Mouse (Mus musculus) liver, postnatal 0 days (tissue): ENCODE measurements around the gene Aox1. TPM values are rescaled to one million over a fixed set of nuclear protein-coding genes. Genes with fewer than 3 reads are reported as not detected.
A peak's percentile ranks its signal among the peaks of the same experiment; 100 is the strongest.

Source experiments
- ATAC-seq: fragments of 200-750 bp; cut with Nextera tagmentation; 2 replicates; pipeline ENCODE4 v1.8.0; 2017; ENCODE audit warnings: mild to moderate bottlenecking, moderate library complexity
- DNase-seq: peaks from one replicate; pipeline ENCODE4 v3.0.0-alpha.2; 2016
- H3K27ac ChIP-seq: fragments of 300-500 bp; sonication (generic); 2 replicates; pipeline ENCODE4 v1.5.1; 2014; ENCODE audit warnings: antibody characterized with exemption, moderate library complexity, mild to moderate bottlenecking, low read depth
- H3K27me3 ChIP-seq: fragments of 300-500 bp; sonication (generic); 2 replicates; pipeline ENCODE4 v1.6.1; 2014; ENCODE audit warnings: low read length, control low read depth, mixed read lengths; ENCODE audit not compliant: insufficient read depth
- H3K36me3 ChIP-seq: fragments of 300-500 bp; sonication (generic); replicated peaks from 2 replicates; pipeline ENCODE4 v1.6.1; 2014; ENCODE audit warnings: mild to moderate bottlenecking, control low read depth, low read length, moderate library complexity, mixed read lengths; ENCODE audit not compliant: insufficient read depth
- H3K4me1 ChIP-seq: fragments of 300-500 bp; sonication (generic); 2 replicates; pipeline ENCODE4 v1.6.1; 2014; ENCODE audit warnings: antibody characterized with exemption, mild to moderate bottlenecking, control low read depth; ENCODE audit not compliant: insufficient read depth
- H3K4me2 ChIP-seq: fragments of 300-500 bp; sonication (generic); 2 replicates; pipeline ENCODE4 v1.6.1; 2014; ENCODE audit warnings: low read depth, mild to moderate bottlenecking, low read length, moderate library complexity, mixed read lengths
- H3K4me3 ChIP-seq: fragments of 300-500 bp; sonication (generic); 2 replicates; pipeline ENCODE4 v1.5.1; 2014; ENCODE audit warnings: low read depth, low read length
- H3K9ac ChIP-seq: fragments of 300-500 bp; sonication (generic); replicated peaks from 2 replicates; pipeline ENCODE4 v1.6.1; 2014; ENCODE audit warnings: mild to moderate bottlenecking, moderate library complexity
- H3K9me3 ChIP-seq: fragments of 300-500 bp; sonication (generic); 2 replicates; pipeline ENCODE4 v1.6.1; 2016; ENCODE audit warnings: mild to moderate bottlenecking, control low read depth, low read length, mixed read lengths
- CTCF ChIP-seq: sonication (generic); IDR thresholded peaks from 2 replicates; pipeline ENCODE4 v1.5.1; 2016; ENCODE audit warnings: antibody characterized with exemption, low read depth
- EP300 ChIP-seq: IDR thresholded peaks from 2 replicates; pipeline ENCODE4 v1.6.1; 2016; ENCODE audit warnings: antibody characterized with exemption, low read depth, mild to moderate bottlenecking
- WGBS: fragments of 180-500 bp; shearing (Covaris S2); extraction: QIAGEN DNeasy Blood & Tissue Kit; methylation state at CpG from one replicate; pipeline ENCODE4 v1.1.7; 2014; ENCODE audit not compliant: insufficient replicate concordance; 5-methylcytosine and 5-hydroxymethylcytosine counted together
- polyA plus RNA-seq: library from polyadenylated mRNA; unstranded; fragments of >200 nt; fragmentation: Nextera tagmentation; extraction: Ambion mirVana; gene quantifications from 2 replicates; pipeline ENCODE4 v1.2.1, GENCODE M21; 2015

The Aox1 gene
- polyA plus RNA-seq, 1 experiment from 2014 or later: 0.42 TPM

DNA sequence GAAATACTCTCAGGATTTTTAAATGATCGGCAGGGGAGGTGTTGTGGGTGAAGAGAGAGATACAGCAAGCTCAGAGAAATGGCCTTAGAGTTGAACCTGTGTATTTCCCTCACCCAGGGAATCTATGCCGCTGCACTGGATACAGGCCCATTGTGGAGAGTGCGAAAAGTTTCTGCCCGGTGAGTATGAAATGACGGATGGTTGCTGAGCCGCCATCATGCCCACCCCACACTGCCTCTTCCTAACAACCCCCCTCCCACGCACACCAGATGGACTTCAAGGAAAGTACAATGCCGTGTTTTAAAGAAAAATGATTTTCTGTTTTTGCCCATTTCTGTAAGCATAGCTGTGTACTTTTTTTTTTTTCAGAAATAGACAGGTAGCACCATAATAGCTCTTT, 95.2 kb downstream of the Aox1 start:
- H3K27ac ChIP-seq: no peak overlapping the region
- no peaks in the 10 kb centered on the region for H3K27me3 ChIP-seq
- H3K36me3 ChIP-seq: 0 out of 2 replicates have a peak, but pooled peaks cover 3% of the 10 kb centered on the region
- ATAC-seq (no peak), DNase-seq (no peak)
- no peak overlapping the region for H3K4me3 ChIP-seq
- 81% methylated on average over 8 of the region's 8 CpGs for WGBS
- no peaks in the 10 kb centered on the region for H3K9me3 ChIP-seq
- no peak overlapping the region for H3K9ac ChIP-seq
- TF ChIP-seq EP300 (no peak), CTCF (no peak)
- H3K4me2 ChIP-seq: no peak overlapping the region
- no peaks in the 10 kb centered on the region for H3K4me1 ChIP-seq

DNA sequence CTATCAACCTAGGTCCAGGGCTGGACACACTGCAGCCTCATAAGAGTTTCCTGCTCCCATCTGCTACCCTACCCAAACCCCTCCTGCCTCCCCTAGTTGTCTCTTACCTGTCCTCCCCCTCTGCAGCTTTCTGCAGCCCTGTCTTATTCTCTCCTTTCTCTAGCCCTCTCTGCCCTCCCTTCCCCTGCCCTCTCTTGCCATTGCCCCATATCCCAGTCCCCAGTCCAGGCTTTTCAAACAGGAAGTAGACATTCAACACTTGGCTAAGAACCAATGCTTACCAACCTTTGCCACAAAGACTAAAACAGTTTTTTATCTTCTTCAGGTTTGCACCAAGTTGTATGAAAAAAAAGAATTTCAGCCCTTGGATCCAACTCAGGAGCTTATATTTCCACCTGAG, 108.2 kb downstream of the Aox1 start:
- H3K9me3 ChIP-seq: peaks cover 3% of the 10 kb centered on the region
- no peaks in the 10 kb centered on the region for H3K4me1 ChIP-seq
- H3K4me3 ChIP-seq: no peak overlapping the region
- H3K9ac ChIP-seq: no peak overlapping the region
- DNase-seq (no peak), ATAC-seq (0 out of 2 replicates have a peak, but pooled peaks have one; percentile 45)
- no peak overlapping the region for H3K27ac ChIP-seq
- H3K36me3 ChIP-seq: no peaks in the 10 kb centered on the region
- no peak overlapping the region for H3K4me2 ChIP-seq
- no peaks in the 10 kb centered on the region for H3K27me3 ChIP-seq
- no peak for TF ChIP-seq CTCF
- no peak for TF ChIP-seq EP300

DNA sequence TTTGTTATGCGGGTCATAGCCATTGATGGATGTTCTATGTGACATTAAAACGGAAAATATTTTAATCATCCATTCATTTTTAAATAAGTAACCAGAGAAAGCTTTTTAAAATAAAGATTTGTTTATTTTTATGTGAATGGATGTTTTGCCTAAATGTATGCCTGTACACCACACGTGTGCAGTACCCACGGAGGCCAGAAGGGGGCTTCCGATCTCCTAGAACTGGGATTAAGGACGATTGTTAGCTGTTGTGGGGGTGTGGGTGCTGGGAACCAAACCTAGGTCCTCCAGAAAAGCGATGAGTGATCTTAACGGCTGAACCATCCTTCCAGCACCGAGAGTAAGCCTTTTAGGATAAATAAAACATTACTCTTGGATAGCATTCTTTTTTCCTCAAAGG, 109.3 kb downstream of the Aox1 start:
- TF ChIP-seq CTCF: peak; percentile 31
- no peak for TF ChIP-seq EP300
- no peaks in the 10 kb centered on the region for H3K27me3 ChIP-seq
- no peaks in the 10 kb centered on the region for H3K36me3 ChIP-seq
- H3K9ac ChIP-seq: no peak overlapping the region
- H3K27ac ChIP-seq: no peak overlapping the region
- peaks cover 3% of the 10 kb centered on the region for H3K9me3 ChIP-seq
- DNase-seq: no peak
- WGBS: 80% methylated on average over 9 of the region's 9 CpGs
- no peak overlapping the region for H3K4me3 ChIP-seq
- no peak overlapping the region for H3K4me2 ChIP-seq
- no peak for ATAC-seq
- no peaks in the 10 kb centered on the region for H3K4me1 ChIP-seq

DNA sequence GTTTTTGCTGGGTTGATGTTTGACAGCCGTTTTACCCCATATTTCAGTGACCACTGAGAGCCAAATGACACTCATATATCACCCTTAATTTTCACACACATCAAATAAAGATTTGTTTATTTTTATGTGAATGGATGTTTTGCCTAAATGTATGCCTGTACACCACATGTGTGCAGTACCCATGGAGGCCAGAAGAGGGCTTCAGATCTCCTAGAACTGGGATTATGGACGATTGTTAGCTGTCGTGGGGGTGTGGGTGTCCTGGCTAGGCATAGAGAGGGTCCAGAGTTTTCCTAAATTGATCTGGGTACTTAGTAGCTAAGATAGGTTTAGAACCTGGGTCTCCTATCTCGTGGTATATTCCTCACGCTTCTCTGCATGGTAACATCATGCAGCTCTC, 110.9 kb downstream of the Aox1 start:
- no peak overlapping the region for H3K4me3 ChIP-seq
- ATAC-seq (no peak), DNase-seq (no peak)
- no peak overlapping the region for H3K4me2 ChIP-seq
- no peaks in the 10 kb centered on the region for H3K4me1 ChIP-seq
- no peaks in the 10 kb centered on the region for H3K27me3 ChIP-seq
- H3K9ac ChIP-seq: no peak overlapping the region
- H3K27ac ChIP-seq: no peak overlapping the region
- no peaks in the 10 kb centered on the region for H3K36me3 ChIP-seq
- 80% methylated on average over 5 of the region's 5 CpGs for WGBS
- no peak for TF ChIP-seq EP300
- TF ChIP-seq CTCF: peak; percentile 22; the same call in 1 of the 2 replicates
- peaks cover 3% of the 10 kb centered on the region for H3K9me3 ChIP-seq

DNA sequence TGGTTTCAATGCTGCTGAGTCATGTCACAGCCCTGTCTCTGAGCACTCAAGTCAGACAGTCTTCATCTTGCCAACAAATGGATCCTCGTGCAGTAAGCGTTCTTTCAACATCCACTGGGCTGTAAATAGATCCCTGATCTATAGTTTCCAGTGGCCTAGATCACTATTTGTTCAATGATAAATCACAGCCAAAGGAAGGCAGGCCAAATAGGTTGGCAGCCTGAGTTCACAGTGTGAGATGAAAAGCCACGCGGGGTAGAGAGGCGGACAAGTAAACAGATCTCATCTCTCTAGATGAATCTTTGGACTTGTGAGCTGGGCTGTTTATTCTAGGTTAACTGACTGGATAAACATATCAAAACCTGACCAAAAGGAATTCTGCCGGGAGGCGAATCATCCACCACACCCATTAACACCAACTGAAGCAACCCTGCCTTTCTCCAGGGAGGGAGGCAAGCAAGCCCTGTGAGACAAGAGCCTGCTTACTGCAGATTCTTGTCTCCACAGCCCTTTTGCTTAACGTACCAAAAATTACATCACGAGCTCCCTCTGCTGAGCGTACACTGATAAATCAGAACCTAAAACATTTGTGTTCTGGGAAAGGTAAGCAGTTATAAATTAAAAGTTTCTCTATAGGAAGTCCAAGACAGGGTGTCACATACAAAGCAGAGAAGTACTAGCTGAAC, 114.8 kb downstream of the Aox1 start:
- Histone ChIP-seq H3K4me2 (0 out of 2 replicates have a peak overlapping the region, but pooled peaks have one; percentile 26), H3K9me3 (no peaks in the 10 kb centered on the region), H3K4me1 (no peaks in the 10 kb centered on the region), H3K36me3 (no peaks in the 10 kb centered on the region), H3K9ac (no peak overlapping the region), H3K4me3 (no peak overlapping the region), H3K27ac (peak overlapping the region; percentile 87), H3K27me3 (no peaks in the 10 kb centered on the region)
- WGBS: 58% methylated on average over 10 of the region's 10 CpGs
- ATAC-seq (peak; percentile 97), DNase-seq (peak; percentile 45)
- TF ChIP-seq EP300: peak; percentile 49; the same call in 1 of the 2 replicates
- TF ChIP-seq CTCF: peak; percentile 38; the same call in 1 of the 2 replicates

DNA sequence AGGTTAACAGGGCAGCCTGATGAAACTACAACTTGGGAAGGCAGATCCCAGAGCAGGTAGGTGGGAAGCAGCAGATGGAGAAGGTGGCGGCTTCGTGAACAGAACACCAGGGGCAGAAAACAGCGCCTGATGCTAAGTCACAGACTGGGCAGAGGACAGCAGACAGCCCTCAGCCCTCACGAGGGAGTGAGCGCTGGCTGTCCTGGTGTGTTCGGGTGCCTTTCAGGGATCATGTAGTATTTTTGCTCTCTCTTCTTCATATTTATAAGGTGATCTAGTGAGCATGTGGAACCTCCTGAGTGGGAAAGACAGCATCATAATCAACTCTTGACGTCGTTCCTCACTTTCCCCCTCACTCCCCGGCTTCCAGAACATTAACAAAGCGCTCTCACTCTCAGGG, 116.3 kb downstream of the Aox1 start:
- Histone ChIP-seq H3K4me1 (no peaks in the 10 kb centered on the region), H3K9ac (no peak overlapping the region), H3K4me3 (no peak overlapping the region), H3K27me3 (no peaks in the 10 kb centered on the region), H3K4me2 (no peak overlapping the region), H3K36me3 (no peaks in the 10 kb centered on the region), H3K9me3 (no peaks in the 10 kb centered on the region), H3K27ac (no peak overlapping the region)
- 77% methylated on average over 10 of the region's 10 CpGs for WGBS
- DNase-seq: no peak
- TF ChIP-seq CTCF: no peak
- TF ChIP-seq EP300: no peak
- no peak for ATAC-seq

DNA sequence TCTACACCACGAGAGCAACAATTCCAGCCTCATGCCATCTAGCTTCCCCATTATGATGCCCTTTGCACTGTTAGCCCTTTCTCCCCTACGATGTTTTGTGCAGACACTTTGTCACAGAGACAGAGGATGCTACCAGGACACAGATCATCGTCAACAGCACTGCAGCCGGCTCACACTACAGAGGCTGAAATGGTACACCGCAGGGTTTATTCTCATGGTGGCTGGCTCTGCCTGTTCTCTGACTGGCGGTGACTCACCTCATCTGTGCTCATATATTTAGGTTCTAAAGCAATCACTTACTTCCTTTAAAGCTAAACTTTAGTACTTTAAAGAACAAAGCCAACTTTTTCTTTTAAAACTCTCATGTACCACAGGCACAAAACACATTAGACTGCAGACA, 118.0 kb downstream of the Aox1 start:
- H3K36me3 ChIP-seq: no peaks in the 10 kb centered on the region
- ATAC-seq (no peak), DNase-seq (no peak)
- no peak overlapping the region for H3K9ac ChIP-seq
- no peaks in the 10 kb centered on the region for H3K9me3 ChIP-seq
- H3K4me1 ChIP-seq: no peaks in the 10 kb centered on the region
- no peak overlapping the region for H3K4me2 ChIP-seq
- no peaks in the 10 kb centered on the region for H3K27me3 ChIP-seq
- no peak overlapping the region for H3K27ac ChIP-seq
- TF ChIP-seq CTCF: no peak
- TF ChIP-seq EP300: no peak
- 70% methylated on average over 6 of the region's 6 CpGs for WGBS
- no peak overlapping the region for H3K4me3 ChIP-seq
